Mouse (Mus musculus) neural tube, embryonic 11.5 days (tissue): Measurements from ENCODE around the gene Olfr571. TPM values are rescaled to one million over a fixed set of nuclear protein-coding genes. Genes with fewer than 3 reads are reported as not detected.

ENCODE experiments used
- ATAC-seq: fragments of 200-750 bp; cut with Nextera tagmentation; 2 replicates; pipeline ENCODE4 v1.8.0; 2017; ENCODE audit warnings: moderate number of reproducible peaks, mild to moderate bottlenecking, moderate TSS enrichment, moderate library complexity; ENCODE audit not compliant: insufficient read depth, low FRiP score, low TSS enrichment
- DNase-seq: peaks from one replicate; pipeline ENCODE4 v3.0.0-alpha.2; 2015; ENCODE audit warnings: low spot score
- H3K27ac ChIP-seq: fragments of 300-500 bp; sonication (generic); 2 replicates; pipeline ENCODE4 v1.5.1; 2014; ENCODE audit warnings: low read depth, mild to moderate bottlenecking, low read length
- H3K27me3 ChIP-seq: fragments of 300-500 bp; sonication (generic); 2 replicates; pipeline ENCODE4 v1.6.1; 2014; ENCODE audit warnings: mild to moderate bottlenecking, low read length, mixed read lengths; ENCODE audit not compliant: control insufficient read depth, insufficient read depth
- H3K36me3 ChIP-seq: fragments of 300-500 bp; sonication (generic); 2 replicates; pipeline ENCODE4 v1.6.1; 2014; ENCODE audit warnings: mild to moderate bottlenecking, low read length, moderate library complexity, mixed read lengths; ENCODE audit not compliant: control insufficient read depth, insufficient read depth
- H3K4me1 ChIP-seq: fragments of 300-500 bp; sonication (generic); 2 replicates; pipeline ENCODE4 v1.6.1; 2014; ENCODE audit warnings: low read length, mixed read lengths; ENCODE audit not compliant: control insufficient read depth, insufficient read depth
- H3K4me2 ChIP-seq: fragments of 300-500 bp; sonication (generic); 2 replicates; pipeline ENCODE4 v1.6.1; 2014; ENCODE audit warnings: low read depth, mild to moderate bottlenecking, moderate library complexity
- H3K4me3 ChIP-seq: fragments of 300-500 bp; sonication (generic); 2 replicates; pipeline ENCODE4 v1.5.1; 2014; ENCODE audit warnings: low read depth, low read length
- H3K9ac ChIP-seq: fragments of 300-500 bp; sonication (generic); 2 replicates; pipeline ENCODE4 v1.6.1; 2014; ENCODE audit warnings: mild to moderate bottlenecking, low read length
- H3K9me3 ChIP-seq: fragments of 300-500 bp; sonication (generic); 2 replicates; pipeline ENCODE4 v1.6.1; 2016; ENCODE audit warnings: low read length; ENCODE audit not compliant: control insufficient read depth
- WGBS: fragments of 180-500 bp; shearing (Covaris S2); extraction: QIAGEN DNeasy Blood & Tissue Kit; methylation state at CpG from one replicate; pipeline ENCODE4 v1.1.7; 2014; 5-methylcytosine and 5-hydroxymethylcytosine counted together
- polyA plus RNA-seq: library from polyadenylated mRNA; unstranded; fragments of >200 nt; fragmentation: Nextera tagmentation; extraction: Ambion mirVana; gene quantifications from 2 replicates; pipeline ENCODE4 v1.2.1, GENCODE M21; 2014

Gene Olfr571
- not detected in 2 replicates for polyA plus RNA-seq

- Histone ChIP-seq H3K36me3 (no peaks in the 10 kb centered on the region), H3K4me2 (no peak within 1 kb of the TSS), H3K4me3 (no peak within 1 kb of the TSS), H3K9ac (no peak within 1 kb of the TSS), H3K27me3 (no peaks in the 10 kb centered on the region), H3K9me3 (no peaks in the 10 kb centered on the region), H3K27ac (no peak within 1 kb of the TSS), H3K4me1 (no peaks in the 10 kb centered on the region)
- WGBS: 48% methylated on average over 4 of the region's 4 CpGs
- no peak for ATAC-seq
- no peak for DNase-seq
Measured at GRCm38 (mm10) chr7:102917032-102917875, at the start of gene Olfr571. Olfr571 (minus strand) TSS chr7:102917536.

- Histone ChIP-seq H3K4me1 (no peaks in the 10 kb centered on the region), H3K4me2 (no peak within 1 kb of the TSS), H3K9me3 (no peaks in the 10 kb centered on the region), H3K4me3 (no peak within 1 kb of the TSS), H3K9ac (no peak within 1 kb of the TSS), H3K27me3 (no peaks in the 10 kb centered on the region), H3K36me3 (no peaks in the 10 kb centered on the region), H3K27ac (no peak within 1 kb of the TSS)
- ATAC-seq (no peak), DNase-seq (no peak)
- WGBS: 49% methylated on average over 2 of the region's 2 CpGs
Measured at GRCm38 (mm10) chr7:102962360-102962759, 45.0 kb upstream of the Olfr571 start, which contains the start of gene Olfr576. Olfr576 (plus strand) TSS chr7:102962660.

- H3K4me1 ChIP-seq: no peaks in the 10 kb centered on the region
- H3K9ac ChIP-seq: no peak within 1 kb of the TSS
- DNase-seq (no peak), ATAC-seq (no peak)
- H3K4me3 ChIP-seq: no peak within 1 kb of the TSS
- WGBS: 76% methylated on average over 1 of the region's 1 CpGs
- no peaks in the 10 kb centered on the region for H3K36me3 ChIP-seq
- H3K4me2 ChIP-seq: no peak within 1 kb of the TSS
- H3K27me3 ChIP-seq: no peaks in the 10 kb centered on the region
- no peaks in the 10 kb centered on the region for H3K9me3 ChIP-seq
- no peak within 1 kb of the TSS for H3K27ac ChIP-seq
Measured at GRCm38 (mm10) chr7:102958593-102958992, 41.3 kb upstream of the Olfr571 start, which contains the start of gene Olfr575. Olfr575 (minus strand) TSS chr7:102958775.

GRCm38 (mm10) chr7:102958137-102958536 lies 40.8 kb upstream of the Olfr571 start:
- Histone ChIP-seq H3K4me1 (no peaks in the 10 kb centered on the region), H3K9me3 (no peaks in the 10 kb centered on the region), H3K9ac (no peak overlapping the region), H3K27ac (no peak overlapping the region), H3K27me3 (no peaks in the 10 kb centered on the region), H3K4me3 (no peak overlapping the region), H3K4me2 (no peak overlapping the region), H3K36me3 (no peaks in the 10 kb centered on the region)
- DNase-seq: no peak
- WGBS: 81% methylated on average over 3 of the region's 3 CpGs
- ATAC-seq: no peak

- Histone ChIP-seq H3K27ac (no peak overlapping the region), H3K4me3 (no peak overlapping the region), H3K36me3 (no peaks in the 10 kb centered on the region), H3K9me3 (no peaks in the 10 kb centered on the region), H3K4me2 (no peak overlapping the region), H3K27me3 (no peaks in the 10 kb centered on the region), H3K9ac (no peak overlapping the region), H3K4me1 (no peaks in the 10 kb centered on the region)
- WGBS: 68% methylated on average over 1 of the region's 1 CpGs
- ATAC-seq (no peak), DNase-seq (no peak)
Measured at GRCm38 (mm10) chr7:102950732-102951131, 33.4 kb upstream of the Olfr571 start.

GRCm38 (mm10) chr7:102948167-102948566 lies 30.8 kb upstream of the Olfr571 start, which contains the start of gene Olfr574:
Olfr574 (plus strand) TSS chr7:102948467.
- 96% methylated on average over 1 of the region's 1 CpGs for WGBS
- Histone ChIP-seq H3K4me2 (no peak within 1 kb of the TSS), H3K27me3 (no peaks in the 10 kb centered on the region), H3K9ac (no peak within 1 kb of the TSS), H3K4me1 (no peaks in the 10 kb centered on the region), H3K4me3 (no peak within 1 kb of the TSS), H3K36me3 (no peaks in the 10 kb centered on the region), H3K27ac (no peak within 1 kb of the TSS), H3K9me3 (no peaks in the 10 kb centered on the region)
- ATAC-seq (no peak), DNase-seq (no peak)

GRCm38 (mm10) chr7:102943417-102943816 lies 26.1 kb upstream of the Olfr571 start:
- Histone ChIP-seq H3K36me3 (no peaks in the 10 kb centered on the region), H3K27me3 (no peaks in the 10 kb centered on the region), H3K27ac (no peak overlapping the region), H3K4me1 (no peaks in the 10 kb centered on the region), H3K9ac (no peak overlapping the region), H3K9me3 (no peaks in the 10 kb centered on the region), H3K4me3 (no peak overlapping the region), H3K4me2 (no peak overlapping the region)
- WGBS: 75% methylated on average over 1 of the region's 1 CpGs
- no peak for DNase-seq
- no peak for ATAC-seq

- DNase-seq (no peak), ATAC-seq (no peak)
- Histone ChIP-seq H3K4me2 (no peak within 1 kb of the TSS), H3K4me3 (no peak within 1 kb of the TSS), H3K36me3 (no peaks in the 10 kb centered on the region), H3K9me3 (no peaks in the 10 kb centered on the region), H3K27me3 (no peaks in the 10 kb centered on the region), H3K27ac (no peak within 1 kb of the TSS), H3K9ac (no peak within 1 kb of the TSS), H3K4me1 (no peaks in the 10 kb centered on the region)
- WGBS: 88% methylated on average over 2 of the region's 2 CpGs
Measured at GRCm38 (mm10) chr7:102942475-102942874, 25.1 kb upstream of the Olfr571 start, which contains the start of gene Olfr573-ps1. Olfr573-ps1 (minus strand) TSS chr7:102942575.

- Histone ChIP-seq H3K27me3 (no peaks in the 10 kb centered on the region), H3K4me3 (no peak overlapping the region), H3K4me1 (no peaks in the 10 kb centered on the region), H3K27ac (no peak overlapping the region), H3K4me2 (no peak overlapping the region), H3K9ac (no peak overlapping the region), H3K9me3 (no peaks in the 10 kb centered on the region), H3K36me3 (no peaks in the 10 kb centered on the region)
- 77% methylated on average over 3 of the region's 3 CpGs for WGBS
- ATAC-seq: no peak
- no peak for DNase-seq
Measured at GRCm38 (mm10) chr7:102927105-102927504, 9.8 kb upstream of the Olfr571 start.
